Mouse (Mus musculus) heart, embryonic 16.5 days (tissue): Measurements from ENCODE around the gene Thbs1. TPM values are rescaled to one million over a fixed set of nuclear protein-coding genes. Genes with fewer than 3 reads are reported as not detected.

Experiments used
- ATAC-seq: fragments of 200-750 bp; cut with Nextera tagmentation; replicated peaks from 2 replicates; pipeline ENCODE4 v1.8.0; 2017; ENCODE audit warnings: moderate number of reproducible peaks; ENCODE audit not compliant: insufficient read depth, low FRiP score; ENCODE audit errors: extremely low read depth
- H3K27ac ChIP-seq: fragments of 300-500 bp; sonication (generic); 2 replicates; pipeline ENCODE4 v1.5.1; 2014; ENCODE audit warnings: mild to moderate bottlenecking, low read length, control low read depth, moderate library complexity
- H3K27me3 ChIP-seq: fragments of 300-500 bp; sonication (generic); 2 replicates; pipeline ENCODE4 v1.6.1; 2014; ENCODE audit warnings: low read length, mixed read lengths; ENCODE audit not compliant: control insufficient read depth, insufficient read depth
- H3K36me3 ChIP-seq: fragments of 300-500 bp; sonication (generic); 2 replicates; pipeline ENCODE4 v1.6.1; 2014; ENCODE audit not compliant: control insufficient read depth, insufficient read depth
- H3K4me1 ChIP-seq: fragments of 300-500 bp; sonication (generic); 2 replicates; pipeline ENCODE4 v1.6.1; 2014; ENCODE audit warnings: low read length, mixed read lengths; ENCODE audit not compliant: control insufficient read depth, insufficient read depth
- H3K4me2 ChIP-seq: fragments of 300-500 bp; sonication (generic); 2 replicates; pipeline ENCODE4 v1.6.1; 2014; ENCODE audit warnings: low read depth, mild to moderate bottlenecking, control low read depth, low read length
- H3K4me3 ChIP-seq: fragments of 300-500 bp; sonication (generic); 2 replicates; pipeline ENCODE4 v1.5.1; 2014; ENCODE audit warnings: mild to moderate bottlenecking, control low read depth, low read length
- H3K9ac ChIP-seq: fragments of 300-500 bp; sonication (generic); 2 replicates; pipeline ENCODE4 v1.6.1; 2014; ENCODE audit warnings: low read length, control low read depth
- H3K9me3 ChIP-seq: fragments of 300-500 bp; sonication (generic); replicated peaks from 2 replicates; pipeline ENCODE4 v1.6.1; 2016; ENCODE audit warnings: low read length; ENCODE audit not compliant: control insufficient read depth
- WGBS: fragments of 180-500 bp; shearing (Covaris S2); extraction: QIAGEN DNeasy Blood & Tissue Kit; methylation state at CpG from one replicate; pipeline ENCODE4 v1.1.7; 2014; 5-methylcytosine and 5-hydroxymethylcytosine counted together
- polyA plus RNA-seq: library from polyadenylated mRNA; unstranded; fragments of >200 nt; fragmentation: Nextera tagmentation; extraction: Ambion mirVana; gene quantifications from 2 replicates; pipeline ENCODE4 v1.2.1, GENCODE M21; 2015

Thbs1 gene
- polyA plus RNA-seq, 1 experiment from 2014 or later, result 20.0 TPM

- no peak for ATAC-seq
- 0 out of 2 replicates have a peak, but pooled peaks cover 2% of the 10 kb centered on the region for H3K9me3 ChIP-seq
- H3K9ac ChIP-seq, result no peak overlapping the region
- H3K4me3 ChIP-seq, result no peak overlapping the region
- no peaks in the 10 kb centered on the region for H3K4me1 ChIP-seq
- no peaks in the 10 kb centered on the region for H3K36me3 ChIP-seq
- no peak overlapping the region for H3K27ac ChIP-seq
- no peaks in the 10 kb centered on the region for H3K27me3 ChIP-seq
- H3K4me2 ChIP-seq, result no peak overlapping the region
- WGBS, result 62% methylated on average over 1 of the region's 1 CpGs
These were observed 56.5 kb downstream of the Thbs1 start for GRCm38 (mm10) chr2:118168225-118168624.

- H3K4me3 ChIP-seq, result no peak overlapping the region
- H3K4me2 ChIP-seq, result no peak overlapping the region
- no peak for ATAC-seq
- H3K27ac ChIP-seq, result no peak overlapping the region
- 0 out of 2 replicates have a peak, but pooled peaks cover 2% of the 10 kb centered on the region for H3K9me3 ChIP-seq
- no peaks in the 10 kb centered on the region for H3K36me3 ChIP-seq
- no peaks in the 10 kb centered on the region; the same call in 1 of the 2 replicates for H3K4me1 ChIP-seq
- WGBS, result 86% methylated on average over 10 of the region's 10 CpGs
- no peak overlapping the region for H3K9ac ChIP-seq
- H3K27me3 ChIP-seq, result no peaks in the 10 kb centered on the region
These were observed 63.1 kb downstream of the Thbs1 start for GRCm38 (mm10) chr2:118174558-118175383.

Other genes with a start within 250 kb of the Thbs1 start
- gene Fsip1, start 145.1 kb downstream of the Thbs1 start, polyA plus RNA-seq, result 0.11 and 0.20 TPM in 2 replicates